Mouse (Mus musculus): ENCODE results near the gene Olfr1388. TPM values are rescaled to one million over a fixed set of nuclear protein-coding genes. Genes with fewer than 3 reads are reported as not detected.

Olfr1388 gene
- polyA plus RNA-seq, 1 experiment from 2014 or later: 0.06 TPM

Other genes with a start within 250 kb of the Olfr1388 start
- gene Btnl9, start 249.5 kb upstream of the Olfr1388 start, polyA plus RNA-seq (2015; fragmentation: Nextera tagmentation; extraction: Ambion mirVana): 0.48 and 1.1 TPM in 2 replicates
- 37.6 and 40.3 TPM in 2 replicates for gene Zfp62, start 233.3 kb upstream of the Olfr1388 start, polyA plus RNA-seq (2015; fragmentation: Nextera tagmentation; extraction: Ambion mirVana)
- 65.0 and 69.6 TPM in 2 replicates for gene Mgat1, start 192.4 kb upstream of the Olfr1388 start, polyA plus RNA-seq (2015; fragmentation: Nextera tagmentation; extraction: Ambion mirVana)
- gene Olfr1393, start 158.3 kb upstream of the Olfr1388 start, polyA plus RNA-seq (2015; fragmentation: Nextera tagmentation; extraction: Ambion mirVana): not detected in 2 replicates
- gene Olfr1392, start 151.3 kb upstream of the Olfr1388 start, polyA plus RNA-seq (2015; fragmentation: Nextera tagmentation; extraction: Ambion mirVana): not detected in 2 replicates
- not detected in 2 replicates for gene Olfr10, start 131.9 kb upstream of the Olfr1388 start, polyA plus RNA-seq (2015; fragmentation: Nextera tagmentation; extraction: Ambion mirVana)
- not detected in 2 replicates for gene Olfr1391, start 113.9 kb upstream of the Olfr1388 start, polyA plus RNA-seq (2015; fragmentation: Nextera tagmentation; extraction: Ambion mirVana)
- not detected in 2 replicates for gene Olfr1390, start 101.4 kb upstream of the Olfr1388 start, polyA plus RNA-seq (2015; fragmentation: Nextera tagmentation; extraction: Ambion mirVana)
- gene Olfr1389, start 13.6 kb upstream of the Olfr1388 start, polyA plus RNA-seq (2015; fragmentation: Nextera tagmentation; extraction: Ambion mirVana): not detected in 2 replicates
- not detected in 2 replicates for gene Olfr1387, start 18.7 kb downstream of the Olfr1388 start, polyA plus RNA-seq (2015; fragmentation: Nextera tagmentation; extraction: Ambion mirVana)
- not detected in 2 replicates for gene Olfr1386, start 28.4 kb downstream of the Olfr1388 start, polyA plus RNA-seq (2015; fragmentation: Nextera tagmentation; extraction: Ambion mirVana)
- not detected in 2 replicates for gene Olfr1385, start 52.4 kb downstream of the Olfr1388 start, polyA plus RNA-seq (2015; fragmentation: Nextera tagmentation; extraction: Ambion mirVana)
- not detected in 2 replicates for gene Olfr1384, start 70.1 kb downstream of the Olfr1388 start, polyA plus RNA-seq (2015; fragmentation: Nextera tagmentation; extraction: Ambion mirVana)
- not detected in 2 replicates for gene Olfr1383, start 83.0 kb downstream of the Olfr1388 start, polyA plus RNA-seq (2015; fragmentation: Nextera tagmentation; extraction: Ambion mirVana)
- gene Olfr1382, start 91.6 kb downstream of the Olfr1388 start, polyA plus RNA-seq (2015; fragmentation: Nextera tagmentation; extraction: Ambion mirVana): not detected in 2 replicates
- gene Olfr1381, start 106.8 kb downstream of the Olfr1388 start, polyA plus RNA-seq (2015; fragmentation: Nextera tagmentation; extraction: Ambion mirVana): not detected in 2 replicates
- gene Olfr1380, start 120.3 kb downstream of the Olfr1388 start, polyA plus RNA-seq (2015; fragmentation: Nextera tagmentation; extraction: Ambion mirVana): not detected in 2 replicates
- gene Flt4, start 172.6 kb downstream of the Olfr1388 start, polyA plus RNA-seq (2015; fragmentation: Nextera tagmentation; extraction: Ambion mirVana): 9.0 and 9.3 TPM in 2 replicates
- gene Scgb3a1, start 227.0 kb downstream of the Olfr1388 start, polyA plus RNA-seq (2015; fragmentation: Nextera tagmentation; extraction: Ambion mirVana): 0.81 TPM in 1 of 2 replicates, not detected in the other